Mouse (Mus musculus) liver, embryonic 14.5 days (tissue): ENCODE measurements around the gene Lig4. TPM values are rescaled to one million over a fixed set of nuclear protein-coding genes. Genes with fewer than 3 reads are reported as not detected.

Source experiments
- ATAC-seq: fragments of 200-750 bp; cut with Nextera tagmentation; 2 replicates; pipeline ENCODE4 v1.8.0; 2017; ENCODE audit warnings: moderate number of reproducible peaks, mild to moderate bottlenecking, moderate library complexity; ENCODE audit not compliant: insufficient read depth
- DNase-seq, 3 experiments: peaks; one replicate each; pipeline ENCODE4 v3.0.0-alpha.2; 2012 to 2013; ENCODE audit warnings: low read depth in 3 of 3, low spot score in 3 of 3
- H3K27ac ChIP-seq: fragments of 300-500 bp; sonication (generic); 2 replicates; pipeline ENCODE4 v1.5.1; 2014; ENCODE audit warnings: moderate library complexity, mild to moderate bottlenecking, control low read depth, inconsistent platforms
- H3K27me3 ChIP-seq: fragments of 300-500 bp; sonication (generic); 2 replicates; pipeline ENCODE4 v1.6.1; 2014; ENCODE audit warnings: mild to moderate bottlenecking, low read length, moderate library complexity; ENCODE audit not compliant: control insufficient read depth, insufficient read depth
- H3K36me3 ChIP-seq: fragments of 300-500 bp; sonication (generic); replicated peaks from 2 replicates; pipeline ENCODE4 v1.6.1; 2014; ENCODE audit warnings: low read depth; ENCODE audit not compliant: control insufficient read depth, insufficient read depth
- H3K4me1 ChIP-seq, 2 experiments: fragments of 200-500 bp in 1 of 2; fragments of 300-500 bp in 1 of 2; sonication (generic) in 1 of 2; replicated peaks; 2 replicates each; pipeline ENCODE4 v1.6.1; 2012 to 2014; ENCODE audit warnings: antibody characterized with exemption in 1 of 2, inconsistent platforms in 1 of 2, low read length in 1 of 2; ENCODE audit not compliant: control insufficient read depth in 2 of 2, insufficient read depth in 2 of 2
- H3K4me2 ChIP-seq: fragments of 300-500 bp; sonication (generic); 2 replicates; pipeline ENCODE4 v1.6.1; 2014; ENCODE audit warnings: low read depth, mild to moderate bottlenecking, control low read depth, moderate library complexity
- H3K4me3 ChIP-seq, 2 experiments: fragments of 200-500 bp in 1 of 2; fragments of 300-500 bp in 1 of 2; sonication (generic) in 1 of 2; 2 replicates each; pipeline ENCODE4 v1.5.1; 2012 to 2014; ENCODE audit warnings: low read depth in 2 of 2, low read length in 2 of 2, mild to moderate bottlenecking in 2 of 2, control low read depth in 1 of 2, inconsistent platforms in 1 of 2, moderate library complexity in 1 of 2; ENCODE audit not compliant: insufficient read depth in 1 of 2
- H3K9ac ChIP-seq: fragments of 300-500 bp; sonication (generic); replicated peaks from 2 replicates; pipeline ENCODE4 v1.6.1; 2014; ENCODE audit warnings: mild to moderate bottlenecking, control low read depth, moderate library complexity
- H3K9me3 ChIP-seq: fragments of 300-500 bp; sonication (generic); 2 replicates; pipeline ENCODE4 v1.6.1; 2016; ENCODE audit warnings: low read length, mixed read lengths; ENCODE audit not compliant: control insufficient read depth
- CTCF ChIP-seq: IDR thresholded peaks from 2 replicates; pipeline ENCODE4 v1.5.1; 2016; ENCODE audit warnings: antibody characterized with exemption, low read depth, control low read depth
- EP300 ChIP-seq: IDR thresholded peaks from 2 replicates; pipeline ENCODE4 v1.6.1; 2016; ENCODE audit warnings: antibody characterized with exemption, low read depth
- WGBS: fragments of 180-500 bp; shearing (Covaris S2); extraction: QIAGEN DNeasy Blood & Tissue Kit; methylation state at CpG from one replicate; pipeline ENCODE4 v1.1.7; 2014; ENCODE audit not compliant: insufficient replicate concordance; 5-methylcytosine and 5-hydroxymethylcytosine counted together
- polyA plus RNA-seq, 2 experiments: library from polyadenylated mRNA; depleted of rRNA in 1 of 2; stranded (reverse) in 1 of 2; unstranded in 1 of 2; fragments of >200 nt; fragmentation: Nextera tagmentation in 1 of 2; extraction: Ambion mirVana in 1 of 2; gene quantifications; 2 replicates each; pipeline versions ENCODE4 v1.2.1 to v1.2.3; 2012 to 2014

Lig4 gene
- polyA plus RNA-seq, 2 experiments, result 0.83 to 0.94 TPM

DNA sequence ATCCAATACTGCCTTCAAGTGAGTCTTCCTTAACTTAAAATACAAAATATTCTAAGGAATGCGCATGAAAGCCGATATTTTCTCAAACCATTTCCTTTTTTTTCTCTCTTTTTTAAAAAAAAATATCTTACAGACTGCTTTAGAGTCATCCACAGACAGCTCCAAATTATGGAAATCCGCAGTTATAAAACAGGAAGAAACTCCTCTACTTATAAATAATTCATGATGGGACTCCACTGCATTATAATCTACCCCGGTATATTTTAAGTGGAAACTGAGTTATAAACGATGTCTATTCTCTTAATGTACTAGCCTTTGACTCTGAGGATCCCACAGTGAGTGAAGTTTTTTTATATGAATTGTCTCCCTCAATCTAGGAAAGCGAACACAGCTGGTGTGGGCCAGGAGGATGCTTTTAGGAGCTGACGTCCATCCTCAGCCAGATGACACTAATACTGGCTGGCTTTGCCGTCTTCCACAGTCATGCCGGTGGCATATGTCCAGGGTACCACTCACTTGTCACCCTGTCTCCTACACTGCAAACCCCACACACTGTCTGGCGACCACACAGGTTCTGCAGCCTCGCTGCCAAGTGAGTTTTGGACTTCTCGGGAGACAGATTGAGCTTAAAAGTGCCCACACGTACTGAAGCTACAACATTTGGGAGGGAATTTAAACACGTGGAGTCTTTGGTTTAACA lies 47.6 kb downstream of the Lig4 start:
- TF ChIP-seq EP300 (no peak), CTCF (no peak)
- H3K36me3 ChIP-seq, result no peaks in the 10 kb centered on the region

More for the DNA sequence above, 47.6 kb downstream of the Lig4 start:
- no peak for DNase-seq
- WGBS, result 65% methylated on average over 14 of the region's 14 CpGs
- Histone ChIP-seq H3K4me3 (no peak overlapping the region), H3K9me3 (no peaks in the 10 kb centered on the region), H3K4me1 (peaks cover 0 to 4% of the 10 kb centered on the region in 2 experiments; a peak in 2 of 4 replicates), H3K27ac (no peak overlapping the region), H3K27me3 (no peaks in the 10 kb centered on the region), H3K9ac (no peak overlapping the region), H3K4me2 (no peak overlapping the region)
- ATAC-seq, result no peak

Other genes starting within 250 kb of the Lig4 start
- 0.04 and 0.21 TPM in 2 replicates for gene Fam155a, start 206.5 kb downstream of the Lig4 start, polyA plus RNA-seq (2012; rRNA removed)
- 0.10 TPM in 2 replicates for gene Fam155a, start 206.5 kb downstream of the Lig4 start, polyA plus RNA-seq (2014; fragmentation: Nextera tagmentation; extraction: Ambion mirVana)
- gene Gm10217, start 113.4 kb downstream of the Lig4 start, polyA plus RNA-seq (2012; rRNA removed), result not detected in 2 replicates
- not detected in 2 replicates for gene Gm10217, start 113.4 kb downstream of the Lig4 start, polyA plus RNA-seq (2014; fragmentation: Nextera tagmentation; extraction: Ambion mirVana)
- gene Abhd13, start within 50 bp of the Lig4 start, polyA plus RNA-seq (2012; rRNA removed), result 2.1 and 2.7 TPM in 2 replicates
- gene Abhd13, start within 50 bp of the Lig4 start, polyA plus RNA-seq (2014; fragmentation: Nextera tagmentation; extraction: Ambion mirVana), result 5.1 and 5.3 TPM in 2 replicates
- 0.17 and 0.21 TPM in 2 replicates for gene Tnfsf13b, start 28.8 kb upstream of the Lig4 start, polyA plus RNA-seq (2012; rRNA removed)
- gene Tnfsf13b, start 28.8 kb upstream of the Lig4 start, polyA plus RNA-seq (2014; fragmentation: Nextera tagmentation; extraction: Ambion mirVana), result 0.15 TPM in 1 of 2 replicates, not detected in the other
- gene Myo16, start 176.2 kb upstream of the Lig4 start, polyA plus RNA-seq (2012; rRNA removed), result 0.01 TPM in 2 replicates
- gene Myo16, start 176.2 kb upstream of the Lig4 start, polyA plus RNA-seq (2014; fragmentation: Nextera tagmentation; extraction: Ambion mirVana), result 0.03 TPM in 1 of 2 replicates, not detected in the other